Mouse (Mus musculus) neutrophil, adult 65 days (primary cell): ENCODE data around the gene Card11. TPM values are rescaled to one million over a fixed set of nuclear protein-coding genes. Genes with fewer than 3 reads are reported as not detected.

ENCODE experiments used
- total RNA-seq: library from RNA; stranded (reverse); gene quantifications from 2 replicates; pipeline ENCODE4 v1.2.4, GENCODE M21; 2023

The Card11 gene
- 0.73 and 1.1 TPM in 2 replicates for total RNA-seq

DNA sequence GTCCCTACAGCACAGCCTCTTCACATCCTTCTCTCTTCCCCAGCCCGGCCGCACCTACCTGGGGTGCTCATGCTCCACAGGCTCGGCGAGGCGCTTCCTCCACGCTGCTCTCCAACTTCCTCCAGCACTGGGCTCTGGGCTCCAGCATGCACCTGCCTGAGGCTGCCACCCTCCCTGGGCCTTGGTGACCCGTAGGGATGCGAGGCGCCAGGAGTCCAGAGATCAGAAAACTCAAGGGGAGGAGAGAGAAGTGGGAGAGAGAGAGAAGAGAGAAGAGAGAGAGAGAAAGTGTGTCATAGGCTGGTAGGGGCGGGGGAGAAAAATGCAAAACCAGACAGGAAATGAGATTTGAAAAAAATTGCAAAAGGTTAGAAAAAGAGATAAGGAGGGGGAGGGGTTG lies at the start of gene Card11:
TSS of gene Card11 (minus strand) at position 234 of the 400 bp plus-strand sequence.

DNA sequence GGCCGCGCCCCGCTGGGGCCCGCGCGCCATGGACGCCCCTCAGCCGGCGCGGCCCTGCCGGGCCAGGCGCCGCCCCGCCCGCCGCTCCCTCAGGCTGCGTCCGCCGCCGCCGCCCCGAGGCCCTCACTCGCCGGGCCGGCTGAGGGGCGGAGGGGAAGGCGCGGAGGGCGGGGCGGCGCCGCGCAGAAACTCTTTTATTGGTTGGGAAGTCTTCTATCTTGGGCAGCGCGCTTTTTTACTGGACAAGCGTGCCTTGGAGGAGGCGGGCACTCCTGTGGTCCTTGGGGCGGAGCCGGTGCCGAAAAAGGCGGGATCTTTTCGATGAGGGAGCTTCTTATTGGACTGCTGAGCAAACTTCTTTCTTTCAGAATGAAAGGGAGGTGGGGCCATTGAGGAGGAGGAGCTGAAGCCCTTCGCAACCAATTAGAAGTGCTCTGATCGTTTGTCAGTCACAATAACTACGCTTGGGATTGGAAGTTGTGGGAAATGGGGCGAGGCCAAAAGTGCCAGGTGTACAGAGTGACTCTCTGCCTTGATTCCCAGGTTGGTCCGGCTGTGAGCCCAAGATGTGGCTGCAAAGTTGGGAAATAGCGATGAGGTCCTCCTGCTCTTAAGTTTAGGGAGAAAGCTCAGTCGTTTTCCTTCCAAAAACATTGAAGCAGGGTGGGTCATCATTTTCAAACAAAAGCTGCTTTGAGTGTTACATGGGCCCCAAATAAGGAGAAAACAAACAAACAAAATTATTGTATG lies 169.9 kb downstream of the Card11 start, which contains the start of gene Gna12:
TSS of gene Gna12 (minus strand) at position 118 of the 750 bp plus-strand sequence.

Other genes with a start within 250 kb of the Card11 start
- gene Gna12, start 170.2 kb downstream of the Card11 start, total RNA-seq = 22.0 and 27.7 TPM in 2 replicates
- 0.25 and 1.8 TPM in 2 replicates for gene Sdk1, start 240.9 kb upstream of the Card11 start, total RNA-seq